Mouse (Mus musculus) layer of hippocampus, postnatal 25 days (tissue): ENCODE measurements around the gene Fcgr1. TPM values are rescaled to one million over a fixed set of nuclear protein-coding genes. Genes with fewer than 3 reads are reported as not detected.
"Not testable (repeated sequence)": the region's sequence is repeated elsewhere in the genome, so short reads cannot be mapped to it uniquely, and the experiment has no call there.

ENCODE experiments used
- DNase-seq, 2 experiments: peaks; one replicate each; pipeline ENCODE4 v3.0.0; 2022; ENCODE audit warnings: mixed read lengths in 2 of 2, low spot score in 1 of 2; ENCODE audit errors: extremely low spot score in 1 of 2
- total RNA-seq, 2 experiments: library from RNA; stranded (reverse); gene quantifications; 2 replicates each; pipeline ENCODE4 v1.2.3; 2021

The Fcgr1 gene
- total RNA-seq, 2 experiments from 2014 or later: 2.9 to 3.3 TPM

- DNase-seq: not testable (repeated sequence)
These were observed 34.4 kb upstream of the Fcgr1 start for GRCm38 (mm10) chr3:96328060-96328729.

- DNase-seq: no peak
These were observed 33.9 kb upstream of the Fcgr1 start for GRCm38 (mm10) chr3:96327647-96328046.

GRCm38 (mm10) chr3:96327131-96327530 is 33.4 kb upstream of the Fcgr1 start:
- no peak for DNase-seq

- DNase-seq: not testable (repeated sequence)
These were observed 30.0 kb upstream of the Fcgr1 start for GRCm38 (mm10) chr3:96323806-96324205.

GRCm38 (mm10) chr3:96322609-96323008 is 28.8 kb upstream of the Fcgr1 start:
- DNase-seq: no peak

GRCm38 (mm10) chr3:96321891-96322290 is 28.1 kb upstream of the Fcgr1 start:
- DNase-seq: no peak

GRCm38 (mm10) chr3:96320003-96320402 is 26.2 kb upstream of the Fcgr1 start:
- DNase-seq: not testable (repeated sequence)

- DNase-seq: no peak
These were observed 18.8 kb upstream of the Fcgr1 start for GRCm38 (mm10) chr3:96312341-96313098.

- no peak for DNase-seq
These were observed 15.7 kb upstream of the Fcgr1 start for GRCm38 (mm10) chr3:96309441-96309840.

- no peak for DNase-seq
These were observed 12.7 kb upstream of the Fcgr1 start for GRCm38 (mm10) chr3:96306506-96306905.

- no peak for DNase-seq
These were observed 8.3 kb upstream of the Fcgr1 start for GRCm38 (mm10) chr3:96302076-96302475.

- DNase-seq: no peak
These were observed 7.1 kb upstream of the Fcgr1 start for GRCm38 (mm10) chr3:96300706-96301529.

- DNase-seq: no peak
These were observed 5.8 kb upstream of the Fcgr1 start for GRCm38 (mm10) chr3:96299562-96299961.

GRCm38 (mm10) chr3:96298360-96298759 is 4.6 kb upstream of the Fcgr1 start:
- DNase-seq: no peak

GRCm38 (mm10) chr3:96293368-96293767 is 401 bp downstream of the Fcgr1 start:
- DNase-seq: no peak

- no peak for DNase-seq
These were observed 1.1 kb downstream of the Fcgr1 start for GRCm38 (mm10) chr3:96292641-96293040.

GRCm38 (mm10) chr3:96290727-96291126 is 3.0 kb downstream of the Fcgr1 start:
- not testable (repeated sequence) for DNase-seq

GRCm38 (mm10) chr3:96289201-96289600 is 4.6 kb downstream of the Fcgr1 start:
- no peak for DNase-seq

- not testable (repeated sequence) for DNase-seq
These were observed 6.4 kb downstream of the Fcgr1 start for GRCm38 (mm10) chr3:96287334-96287733.

- DNase-seq: no peak
These were observed 9.3 kb downstream of the Fcgr1 start for GRCm38 (mm10) chr3:96284457-96284856.

- no peak for DNase-seq
These were observed 13.1 kb downstream of the Fcgr1 start for GRCm38 (mm10) chr3:96280660-96281059.
